Mouse (Mus musculus): ENCODE measurements around the gene Etv6.

Etv6 gene

DNA sequence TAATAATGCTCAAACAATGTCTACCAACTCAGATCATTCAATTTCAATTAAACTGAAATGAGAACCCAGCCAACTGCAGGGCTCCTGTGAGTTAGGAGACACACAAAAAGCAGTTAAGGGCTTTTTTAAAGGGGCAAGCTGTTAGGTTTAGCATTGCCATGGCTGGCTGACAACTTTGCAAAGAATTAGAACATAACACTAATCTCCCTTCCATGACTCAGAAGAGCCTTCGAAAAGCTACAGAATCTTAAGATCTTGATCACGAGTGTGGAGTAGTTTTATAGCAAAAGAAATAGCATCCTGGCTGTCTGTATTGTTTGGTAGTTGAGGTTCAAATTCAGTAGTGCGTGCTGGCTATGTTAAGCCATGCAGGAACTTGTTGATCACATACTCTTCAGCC is 182.9 kb downstream of the Etv6 start:
- DNase-seq: no peak

GRCm38 (mm10) chr6:134219358-134219757 is 183.9 kb downstream of the Etv6 start:
- DNase-seq: peak; percentile 63

DNA sequence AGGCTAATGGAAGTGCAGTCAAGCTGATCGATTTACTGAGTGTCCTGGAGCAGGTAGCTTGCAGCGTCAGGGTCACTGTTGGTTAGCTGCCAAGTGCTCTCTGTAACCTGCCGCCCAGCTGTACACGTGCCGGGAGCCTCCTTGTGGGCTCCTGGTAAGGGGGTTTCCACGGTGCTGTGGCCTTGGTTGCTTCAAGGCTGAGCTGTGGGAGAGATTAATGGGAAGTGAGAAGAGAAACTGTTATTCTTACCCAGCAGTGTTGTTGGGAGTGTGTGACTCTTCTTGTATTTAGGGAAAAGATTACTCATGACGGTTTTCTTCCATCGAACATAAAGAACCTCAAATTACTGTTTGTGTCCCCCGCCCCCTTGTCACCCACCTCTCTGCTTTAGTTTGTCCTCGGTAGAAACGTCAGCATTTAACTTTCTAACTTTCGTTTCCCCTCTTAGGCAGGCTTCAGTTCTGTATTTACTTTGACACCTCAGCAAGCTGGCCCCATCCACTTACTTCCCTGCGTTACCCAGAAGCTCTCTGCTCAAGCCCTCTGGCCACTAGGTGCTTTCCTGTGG is 184.8 kb downstream of the Etv6 start:
- DNase-seq: peak; percentile 18

- DNase-seq: no peak
Observed at GRCm38 (mm10) chr6:134222248-134222929, 186.9 kb downstream of the Etv6 start.

- DNase-seq: no peak
Observed at GRCm38 (mm10) chr6:134225564-134225963, 190.1 kb downstream of the Etv6 start.

DNA sequence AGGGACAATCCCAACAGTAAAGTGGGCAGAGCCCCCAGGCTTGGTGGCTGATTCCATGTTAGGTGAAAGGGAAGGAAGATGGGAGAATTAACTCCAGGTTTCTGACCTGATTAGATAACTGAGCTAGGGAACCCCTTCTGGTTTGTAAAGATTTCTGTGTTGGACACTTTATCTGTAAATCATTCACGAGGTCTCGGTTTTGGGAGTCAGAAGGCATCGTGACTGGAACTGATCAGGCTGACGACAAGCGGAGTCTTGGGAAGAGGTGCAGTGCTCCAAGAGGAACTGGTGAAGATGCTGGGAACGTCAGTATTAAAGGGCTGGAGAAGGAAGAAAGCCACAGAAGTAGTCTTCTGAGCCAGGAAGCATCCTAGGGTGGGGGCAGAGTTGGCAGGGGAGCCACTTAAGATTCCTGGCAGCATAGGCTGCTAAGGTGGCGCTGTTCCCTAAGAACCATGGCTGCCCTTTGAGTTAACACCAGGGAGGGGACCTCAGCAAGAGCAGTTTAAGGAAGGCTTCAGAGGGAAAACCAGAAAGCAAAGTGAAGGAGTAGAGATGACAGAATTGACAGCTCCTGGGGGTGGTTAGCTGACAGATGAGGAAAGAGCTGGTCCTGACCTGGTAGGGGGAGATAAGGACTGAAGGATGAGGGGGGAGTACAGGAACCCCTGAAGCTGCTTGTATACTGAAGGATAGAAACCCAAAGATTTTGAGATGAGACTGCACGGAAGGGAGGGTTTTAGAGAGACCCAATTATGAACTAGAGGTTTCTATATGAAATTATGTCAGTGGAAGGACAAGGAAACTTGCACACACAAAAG is 191.1 kb downstream of the Etv6 start:
- no peak for DNase-seq

GRCm38 (mm10) chr6:134236311-134236710 is 200.8 kb downstream of the Etv6 start:
- no peak for DNase-seq

DNA sequence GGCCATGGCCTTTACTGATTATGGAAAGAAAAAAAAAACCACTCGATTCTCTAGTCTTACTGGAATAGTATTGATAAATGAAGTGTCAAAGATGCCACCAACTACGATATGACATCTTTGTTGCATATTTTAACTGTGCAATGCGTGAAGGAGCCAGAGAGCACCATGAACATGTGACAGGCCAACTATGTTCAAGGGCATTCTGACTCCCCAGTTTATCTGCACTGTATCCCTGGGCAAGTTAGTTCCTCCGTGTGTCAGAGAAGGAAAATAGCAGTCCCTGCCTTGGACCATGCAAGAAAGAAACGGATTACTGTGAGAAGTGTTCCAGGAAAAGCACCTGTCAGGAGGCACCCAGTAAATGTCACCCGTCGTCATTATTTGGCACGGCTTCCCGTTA is 203.0 kb downstream of the Etv6 start:
- DNase-seq: no peak

- DNase-seq: no peak
Observed at GRCm38 (mm10) chr6:134240988-134241387, 205.5 kb downstream of the Etv6 start.

- DNase-seq: no peak
Observed at GRCm38 (mm10) chr6:134243119-134243518, 207.6 kb downstream of the Etv6 start.

DNA sequence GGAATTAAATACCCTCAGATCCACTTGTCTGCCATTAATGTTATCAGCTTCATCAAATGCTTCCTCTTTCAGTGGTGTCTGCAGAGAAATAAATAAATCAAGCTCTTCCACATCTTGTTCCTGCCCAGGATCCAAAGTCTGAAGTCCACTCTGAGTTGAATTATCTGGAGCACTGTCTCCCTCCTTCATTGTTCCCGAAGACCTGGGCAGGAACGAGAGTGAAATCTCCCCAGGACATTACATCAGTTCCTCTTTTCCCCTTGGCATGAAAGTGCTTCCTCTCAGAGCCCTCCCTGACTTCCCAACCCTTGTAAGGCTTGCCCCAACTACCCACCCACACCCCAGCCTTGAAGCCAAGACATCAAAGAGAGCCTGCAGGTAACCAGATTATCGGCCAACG is 208.0 kb downstream of the Etv6 start:
- no peak for DNase-seq

DNA sequence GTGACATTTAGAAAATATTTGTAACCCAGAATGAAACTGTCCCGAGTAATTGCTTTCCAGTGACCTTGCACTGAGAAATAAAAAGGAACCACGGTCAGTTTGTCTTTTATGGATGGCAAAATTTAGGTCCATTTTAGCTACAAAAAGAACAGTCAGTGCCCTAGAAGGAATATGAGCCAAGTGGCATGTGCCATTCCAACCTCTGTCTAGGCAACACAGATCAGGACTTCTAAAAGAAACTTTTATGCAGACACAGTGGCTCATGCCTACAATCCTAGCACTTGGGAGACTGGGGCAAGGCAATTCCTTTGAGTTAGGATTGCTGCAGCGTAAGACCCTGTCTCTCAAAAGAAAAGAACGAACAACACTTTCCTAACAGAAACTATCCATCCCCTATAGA is 208.6 kb downstream of the Etv6 start:
- no peak for DNase-seq

DNA sequence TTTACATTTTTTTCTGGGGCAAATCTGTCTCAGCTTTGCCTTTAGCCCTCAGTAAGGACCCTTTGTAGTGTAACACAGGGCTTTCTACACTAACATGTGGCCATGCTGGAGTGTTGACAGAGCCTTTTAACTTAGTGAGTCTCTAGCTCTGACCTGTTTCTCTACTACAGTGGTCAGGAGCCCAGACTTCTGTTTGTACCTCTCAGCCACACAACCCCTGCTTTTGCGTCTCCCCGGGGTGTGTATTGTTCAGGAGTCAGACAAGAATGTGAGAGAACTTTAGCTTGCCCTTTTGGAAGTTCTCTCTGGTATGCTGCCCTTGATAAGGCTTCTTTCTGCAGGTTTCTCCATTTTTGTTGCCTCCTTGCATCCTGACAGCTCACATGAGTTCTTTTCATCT is 210.6 kb downstream of the Etv6 start:
- DNase-seq: no peak

DNA sequence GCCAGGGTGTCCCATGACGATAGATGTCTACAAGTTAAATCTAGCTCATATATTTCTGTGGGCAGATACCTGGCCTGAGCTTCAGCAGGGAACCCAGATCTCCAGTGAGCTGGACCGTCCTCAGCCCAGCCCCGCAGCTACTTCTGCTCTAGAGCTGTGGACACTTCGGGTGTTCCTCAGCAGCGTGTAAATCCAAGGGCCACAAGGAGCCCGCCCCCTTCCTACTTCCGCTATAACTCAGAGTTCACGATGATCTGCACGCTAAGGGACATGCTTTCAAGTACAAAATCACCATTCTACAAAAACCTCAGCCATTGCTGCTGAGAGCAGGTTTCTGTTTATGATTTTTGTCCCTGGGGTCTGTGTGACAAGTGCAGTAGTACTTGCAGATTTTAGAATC is 211.8 kb downstream of the Etv6 start:
- DNase-seq: no peak

- no peak for DNase-seq
Observed at GRCm38 (mm10) chr6:134248720-134249119, 213.2 kb downstream of the Etv6 start.

DNA sequence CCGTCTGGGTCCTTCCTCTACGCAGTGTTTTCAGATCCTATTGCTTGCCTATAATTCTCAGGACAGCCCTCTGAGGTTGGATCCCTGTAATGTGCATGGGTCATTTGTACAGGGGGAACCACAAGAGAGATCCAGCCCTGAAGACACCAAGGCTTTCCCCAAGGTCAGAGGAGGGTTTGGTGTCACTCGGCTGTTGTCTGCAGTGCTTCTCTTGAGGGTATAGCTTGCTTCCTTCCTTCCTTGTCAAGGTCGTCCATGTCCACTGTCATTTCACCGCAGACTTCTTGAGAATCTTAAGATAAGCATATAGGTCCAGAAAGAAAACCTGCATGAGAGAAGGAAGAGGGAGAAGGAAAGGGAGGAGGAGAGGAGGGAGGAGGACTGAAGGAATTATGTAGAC is 215.3 kb downstream of the Etv6 start:
- no peak for DNase-seq

- DNase-seq: no peak
Observed at GRCm38 (mm10) chr6:134251364-134251763, 215.9 kb downstream of the Etv6 start.

DNA sequence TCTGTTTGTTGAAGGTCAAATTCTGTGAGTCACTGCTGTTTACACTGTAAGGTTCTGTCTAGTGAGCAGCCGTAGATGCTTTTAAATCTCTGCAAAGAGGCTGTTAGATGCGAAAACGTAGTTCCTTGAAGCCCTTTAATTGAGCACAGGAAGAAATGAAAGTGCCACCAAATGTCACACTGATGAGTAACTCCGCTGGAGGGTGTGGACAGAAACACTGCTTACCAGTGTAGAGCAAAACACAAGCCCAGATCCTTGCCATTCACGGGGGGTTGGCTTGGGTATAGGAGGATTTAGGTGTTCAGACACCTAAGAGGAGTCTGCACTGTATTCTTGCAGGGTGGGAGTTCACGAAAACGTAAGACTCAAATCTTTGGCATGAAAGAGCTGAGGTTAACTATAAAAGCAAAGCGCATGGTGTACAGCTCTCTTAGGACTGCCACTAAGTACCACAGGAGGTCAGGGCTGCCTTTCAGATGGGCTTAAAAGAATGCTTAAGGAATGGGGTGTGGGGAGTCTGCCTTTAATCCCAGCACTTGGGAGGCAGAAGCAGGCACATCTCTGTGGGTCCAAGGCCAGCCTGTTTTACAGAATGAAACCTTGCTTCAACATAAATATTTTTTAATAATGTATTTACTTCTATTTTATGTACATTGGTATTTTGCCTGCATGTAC is 216.7 kb downstream of the Etv6 start:
- no peak for DNase-seq

DNA sequence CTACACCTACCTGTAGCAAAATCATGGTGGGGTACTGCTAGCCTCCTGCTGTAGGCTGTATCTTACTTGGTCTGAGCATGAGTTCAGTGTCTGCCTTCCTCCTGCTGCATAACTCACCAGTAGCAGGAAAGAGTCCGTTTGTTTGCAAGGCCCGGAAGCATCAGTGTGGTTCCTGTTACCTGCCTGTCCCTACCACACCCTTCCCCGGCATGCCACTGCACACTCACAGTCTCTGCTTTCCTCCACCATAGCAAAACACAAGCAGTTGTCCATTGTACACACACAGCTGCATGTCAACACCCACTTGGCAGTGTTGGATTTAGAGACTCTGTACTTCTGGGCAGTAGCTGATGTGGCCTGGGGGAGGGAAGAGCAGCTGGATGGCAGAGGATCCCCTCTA is 220.9 kb downstream of the Etv6 start:
- no peak for DNase-seq

GRCm38 (mm10) chr6:134259913-134260312 is 224.4 kb downstream of the Etv6 start:
- no peak for DNase-seq

- no peak for DNase-seq
Observed at GRCm38 (mm10) chr6:134261904-134262303, 226.4 kb downstream of the Etv6 start.

GRCm38 (mm10) chr6:134262383-134262782 is 226.9 kb downstream of the Etv6 start:
- no peak for DNase-seq

DNA sequence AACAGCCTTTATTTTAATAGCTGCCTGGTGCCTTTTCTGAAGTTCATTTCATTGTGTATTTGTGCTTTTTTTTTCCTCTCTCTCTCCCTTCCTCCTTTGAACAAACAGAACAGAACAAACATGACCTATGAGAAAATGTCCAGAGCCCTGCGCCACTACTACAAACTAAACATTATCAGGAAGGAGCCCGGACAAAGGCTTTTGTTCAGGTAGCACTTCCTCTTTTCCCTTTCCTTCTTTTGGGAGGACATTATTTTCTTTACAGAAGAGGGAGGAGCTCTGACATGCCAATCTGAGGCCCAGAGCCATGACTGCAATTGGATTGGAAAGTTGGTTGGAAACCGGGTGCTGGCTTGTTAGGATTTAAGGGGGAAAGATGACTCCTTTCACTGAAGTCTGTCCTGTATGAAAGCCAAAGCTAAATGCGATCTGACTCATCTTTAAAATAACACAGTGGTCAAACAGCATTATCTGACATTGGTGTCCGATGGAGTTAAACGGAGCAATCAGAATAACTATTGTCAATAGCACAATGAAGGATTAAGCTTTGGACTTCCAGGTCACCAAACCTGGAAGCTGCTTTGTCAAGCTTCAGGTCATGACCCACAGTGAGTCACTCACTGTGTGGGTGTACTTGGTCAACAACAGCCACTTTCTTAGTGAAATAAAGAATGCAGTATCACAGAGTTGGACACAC is 227.6 kb downstream of the Etv6 start:
- no peak for DNase-seq
